Mouse (Mus musculus) ZHBTc4 (cell line): Measurements from ENCODE around the gene Il11ra1.
A peak's percentile ranks its signal among the peaks of the same experiment; 100 is the strongest.

Experiments used
- DNase-seq: peaks from one replicate; pipeline ENCODE4 v3.0.0-alpha.2; 2011; ENCODE audit warnings: low read depth, low spot score

Il11ra1 gene

GRCm38 (mm10) chr4:41708192-41708745, 8.5 kb downstream of the Il11ra1 start:
- DNase-seq, result peak; percentile 72

GRCm38 (mm10) chr4:41710229-41710628, 10.4 kb downstream of the Il11ra1 start:
- DNase-seq, result no peak

GRCm38 (mm10) chr4:41711705-41712375, 12.1 kb downstream of the Il11ra1 start:
- peak; percentile 83 for DNase-seq

- no peak for DNase-seq
Measured at GRCm38 (mm10) chr4:41712421-41713196, 12.8 kb downstream of the Il11ra1 start.

- DNase-seq, result peak; percentile 91
Measured at GRCm38 (mm10) chr4:41713197-41714067, 13.6 kb downstream of the Il11ra1 start, which contains the start of gene Rpp25l. Gene Rpp25l, minus strand, starts transcription at chr4:41713534.

- DNase-seq, result peak; percentile 79
Measured at GRCm38 (mm10) chr4:41714276-41714675, 14.5 kb downstream of the Il11ra1 start.

- no peak for DNase-seq
Measured at GRCm38 (mm10) chr4:41715082-41715481, 15.3 kb downstream of the Il11ra1 start.

- no peak for DNase-seq
Measured at GRCm38 (mm10) chr4:41715596-41715995, 15.8 kb downstream of the Il11ra1 start.

- DNase-seq, result no peak
Measured at GRCm38 (mm10) chr4:41716834-41717233, 17.0 kb downstream of the Il11ra1 start.

- DNase-seq, result peak; percentile 97
Measured at GRCm38 (mm10) chr4:41722918-41723351, 23.1 kb downstream of the Il11ra1 start, which contains the start of gene Dctn3. Gene Dctn3, minus strand, starts transcription at chr4:41723170.

GRCm38 (mm10) chr4:41726826-41727621, 27.2 kb downstream of the Il11ra1 start:
- DNase-seq, result no peak

GRCm38 (mm10) chr4:41731052-41731765, 31.4 kb downstream of the Il11ra1 start, which contains the start of gene Arid3c:
Gene Arid3c, minus strand, starts transcription at chr4:41731142.
- peak; percentile 84 for DNase-seq

GRCm38 (mm10) chr4:41737602-41738255, 37.9 kb downstream of the Il11ra1 start:
- DNase-seq, result peak; percentile 67

GRCm38 (mm10) chr4:41738256-41738603, 38.4 kb downstream of the Il11ra1 start:
- DNase-seq, result no peak

- DNase-seq, result no peak
Measured at GRCm38 (mm10) chr4:41739260-41739659, 39.5 kb downstream of the Il11ra1 start.

GRCm38 (mm10) chr4:41740380-41741157, 40.8 kb downstream of the Il11ra1 start:
- peak; percentile 25 for DNase-seq

- DNase-seq, result peak; percentile 99
Measured at GRCm38 (mm10) chr4:41741158-41741560, 41.4 kb downstream of the Il11ra1 start.

- no peak for DNase-seq
Measured at GRCm38 (mm10) chr4:41744131-41744530, 44.3 kb downstream of the Il11ra1 start.

GRCm38 (mm10) chr4:41745021-41745420, 45.2 kb downstream of the Il11ra1 start:
- DNase-seq, result no peak
